Mouse (Mus musculus) forebrain, embryonic 14.5 days (tissue): Measurements from ENCODE around the gene Tekt3. TPM values are rescaled to one million over a fixed set of nuclear protein-coding genes. Genes with fewer than 3 reads are reported as not detected.

Experiments
- ATAC-seq: fragments of 200-750 bp; cut with Nextera tagmentation; 2 replicates; pipeline ENCODE4 v1.8.0; 2017; ENCODE audit warnings: mild to moderate bottlenecking, moderate library complexity
- DNase-seq: peaks from one replicate; pipeline ENCODE4 v3.0.0-alpha.2; 2015; ENCODE audit warnings: low spot score
- H3K27ac ChIP-seq: fragments of 300-500 bp; sonication (generic); 2 replicates; pipeline ENCODE4 v1.5.1; 2014; ENCODE audit warnings: low read depth, mild to moderate bottlenecking, control low read depth, low read length, moderate library complexity
- H3K27me3 ChIP-seq: fragments of 300-500 bp; sonication (generic); replicated peaks from 2 replicates; pipeline ENCODE4 v1.6.1; 2014; ENCODE audit warnings: low read length, control low read depth, mixed read lengths; ENCODE audit not compliant: control insufficient read depth, insufficient read depth
- H3K36me3 ChIP-seq: fragments of 300-500 bp; sonication (generic); 2 replicates; pipeline ENCODE4 v1.6.1; 2014; ENCODE audit warnings: low read length, control low read depth; ENCODE audit not compliant: control insufficient read depth, insufficient read depth
- H3K4me1 ChIP-seq: fragments of 300-500 bp; sonication (generic); 2 replicates; pipeline ENCODE4 v1.6.1; 2014; ENCODE audit warnings: antibody characterized with exemption, low read length, control low read depth; ENCODE audit not compliant: control insufficient read depth, insufficient read depth
- H3K4me2 ChIP-seq: fragments of 300-500 bp; sonication (generic); 2 replicates; pipeline ENCODE4 v1.6.1; 2014; ENCODE audit warnings: mild to moderate bottlenecking, control low read depth, low read length
- H3K4me3 ChIP-seq: fragments of 300-500 bp; sonication (generic); 2 replicates; pipeline ENCODE4 v1.5.1; 2014; ENCODE audit warnings: low read depth, low read length, control low read depth
- H3K9ac ChIP-seq: fragments of 300-500 bp; sonication (generic); 2 replicates; pipeline ENCODE4 v1.6.1; 2014; ENCODE audit warnings: mild to moderate bottlenecking, low read length, control low read depth, moderate library complexity
- H3K9me3 ChIP-seq: fragments of 300-500 bp; sonication (generic); replicated peaks from 2 replicates; pipeline ENCODE4 v1.6.1; 2016; ENCODE audit warnings: low read length, control low read depth, mixed read lengths; ENCODE audit not compliant: control insufficient read depth
- WGBS: fragments of 180-500 bp; shearing (Covaris S2); extraction: QIAGEN DNeasy Blood & Tissue Kit; methylation state at CpG from one replicate; pipeline ENCODE4 v1.1.7; 2014; 5-methylcytosine and 5-hydroxymethylcytosine counted together
- polyA plus RNA-seq: library from polyadenylated mRNA; unstranded; fragments of >200 nt; fragmentation: Nextera tagmentation; extraction: Ambion mirVana; gene quantifications from 2 replicates; pipeline ENCODE4 v1.2.1, GENCODE M21; 2014

Gene Tekt3
- polyA plus RNA-seq, 1 experiment from 2014 or later, result not detected

- H3K36me3 ChIP-seq, result no peaks in the 10 kb centered on the region
- no peak overlapping the region for H3K4me2 ChIP-seq
- no peaks in the 10 kb centered on the region for H3K4me1 ChIP-seq
- no peak overlapping the region for H3K4me3 ChIP-seq
- H3K27me3 ChIP-seq, result no peaks in the 10 kb centered on the region
- no peak overlapping the region for H3K9ac ChIP-seq
- no peaks in the 10 kb centered on the region for H3K9me3 ChIP-seq
- H3K27ac ChIP-seq, result no peak overlapping the region
- 50% methylated on average over 1 of the region's 1 CpGs for WGBS
- ATAC-seq (no peak), DNase-seq (no peak)
These were observed 47.8 kb downstream of the Tekt3 start for GRCm38 (mm10) chr11:63109230-63109775.

- Histone ChIP-seq H3K27ac (no peak overlapping the region), H3K9ac (no peak overlapping the region), H3K4me3 (no peak overlapping the region), H3K4me2 (no peak overlapping the region), H3K9me3 (no peaks in the 10 kb centered on the region), H3K36me3 (no peaks in the 10 kb centered on the region), H3K4me1 (no peaks in the 10 kb centered on the region), H3K27me3 (no peaks in the 10 kb centered on the region)
- WGBS, result 88% methylated on average over 3 of the region's 3 CpGs
- ATAC-seq, result no peak
- DNase-seq, result no peak
These were observed 48.9 kb downstream of the Tekt3 start for GRCm38 (mm10) chr11:63110329-63110728.

- no peaks in the 10 kb centered on the region for H3K9me3 ChIP-seq
- DNase-seq (no peak), ATAC-seq (no peak)
- no peak overlapping the region for H3K4me3 ChIP-seq
- 84% methylated on average over 8 of the region's 8 CpGs for WGBS
- no peaks in the 10 kb centered on the region for H3K27me3 ChIP-seq
- H3K36me3 ChIP-seq, result no peaks in the 10 kb centered on the region
- H3K27ac ChIP-seq, result no peak overlapping the region
- no peaks in the 10 kb centered on the region for H3K4me1 ChIP-seq
- no peak overlapping the region for H3K9ac ChIP-seq
- H3K4me2 ChIP-seq, result no peak overlapping the region
These were observed 53.6 kb downstream of the Tekt3 start for GRCm38 (mm10) chr11:63114807-63115641.

- no peak for DNase-seq
- no peak overlapping the region for H3K4me3 ChIP-seq
- no peak for ATAC-seq
- H3K36me3 ChIP-seq, result no peaks in the 10 kb centered on the region
- no peak overlapping the region for H3K9ac ChIP-seq
- H3K9me3 ChIP-seq, result no peaks in the 10 kb centered on the region
- WGBS, result 93% methylated on average over 5 of the region's 5 CpGs
- no peaks in the 10 kb centered on the region for H3K27me3 ChIP-seq
- no peak overlapping the region for H3K4me2 ChIP-seq
- H3K27ac ChIP-seq, result no peak overlapping the region
- H3K4me1 ChIP-seq, result no peaks in the 10 kb centered on the region
These were observed 55.2 kb downstream of the Tekt3 start for GRCm38 (mm10) chr11:63116652-63117051.

- Histone ChIP-seq H3K27me3 (no peaks in the 10 kb centered on the region), H3K4me1 (no peaks in the 10 kb centered on the region; the same call in 1 of the 2 replicates), H3K27ac (no peak overlapping the region), H3K36me3 (no peaks in the 10 kb centered on the region), H3K4me3 (no peak overlapping the region), H3K4me2 (no peak overlapping the region), H3K9me3 (no peaks in the 10 kb centered on the region), H3K9ac (no peak overlapping the region)
- WGBS, result 93% methylated on average over 1 of the region's 1 CpGs
- no peak for DNase-seq
- no peak for ATAC-seq
These were observed 55.8 kb downstream of the Tekt3 start for GRCm38 (mm10) chr11:63117266-63117665.

- Histone ChIP-seq H3K36me3 (no peaks in the 10 kb centered on the region), H3K9ac (no peak overlapping the region), H3K9me3 (no peaks in the 10 kb centered on the region), H3K4me2 (no peak overlapping the region), H3K4me1 (no peaks in the 10 kb centered on the region; the same call in 1 of the 2 replicates), H3K27ac (no peak overlapping the region), H3K27me3 (no peaks in the 10 kb centered on the region), H3K4me3 (no peak overlapping the region)
- ATAC-seq, result no peak
- DNase-seq, result no peak
- WGBS, result 97% methylated on average over 7 of the region's 7 CpGs
These were observed 58.3 kb downstream of the Tekt3 start for GRCm38 (mm10) chr11:63119791-63120190.

GRCm38 (mm10) chr11:63122249-63122648 is 60.8 kb downstream of the Tekt3 start:
- WGBS, result 65% methylated on average over 2 of the region's 2 CpGs
- no peak overlapping the region for H3K9ac ChIP-seq
- H3K4me2 ChIP-seq, result no peak overlapping the region
- ATAC-seq (no peak), DNase-seq (no peak)
- H3K4me1 ChIP-seq, result no peaks in the 10 kb centered on the region; the same call in 1 of the 2 replicates
- no peaks in the 10 kb centered on the region for H3K9me3 ChIP-seq
- H3K36me3 ChIP-seq, result no peaks in the 10 kb centered on the region
- no peaks in the 10 kb centered on the region for H3K27me3 ChIP-seq
- no peak overlapping the region for H3K4me3 ChIP-seq
- H3K27ac ChIP-seq, result no peak overlapping the region

- Histone ChIP-seq H3K9ac (no peak overlapping the region), H3K27me3 (no peaks in the 10 kb centered on the region), H3K4me1 (no peaks in the 10 kb centered on the region; the same call in 1 of the 2 replicates), H3K9me3 (no peaks in the 10 kb centered on the region), H3K4me3 (no peak overlapping the region), H3K36me3 (no peaks in the 10 kb centered on the region), H3K4me2 (no peak overlapping the region), H3K27ac (no peak overlapping the region)
- DNase-seq (no peak), ATAC-seq (no peak)
- WGBS, result 62% methylated on average over 4 of the region's 4 CpGs
These were observed 61.4 kb downstream of the Tekt3 start for GRCm38 (mm10) chr11:63122776-63123350.

GRCm38 (mm10) chr11:63124316-63124715 is 62.9 kb downstream of the Tekt3 start:
- 13% methylated on average over 4 of the region's 4 CpGs for WGBS
- H3K4me1 ChIP-seq, result no peaks in the 10 kb centered on the region; the same call in 1 of the 2 replicates
- no peak overlapping the region for H3K4me2 ChIP-seq
- H3K36me3 ChIP-seq, result no peaks in the 10 kb centered on the region
- H3K27ac ChIP-seq, result no peak overlapping the region
- no peak overlapping the region for H3K4me3 ChIP-seq
- no peak for ATAC-seq
- H3K9ac ChIP-seq, result no peak overlapping the region
- no peak for DNase-seq
- no peaks in the 10 kb centered on the region; the same call in 1 of the 2 replicates for H3K27me3 ChIP-seq
- no peaks in the 10 kb centered on the region for H3K9me3 ChIP-seq
